Comparison of ENCODE assay signal across 26 mouse cellular contexts in genomic region chr2:13303376-13303775, GRCm38 (mm10).
"Had no signal": no experiment of that assay in that cellular context is flagged by ENCODE, and none has a peak within 500 bp of the region (broad histone marks: within the 10 kb centered on the region; RNA-seq: fewer than 3 reads in every experiment).

No protein-coding gene starts in this region.

- H3K36me3 ChIP-seq: heart, embryonic 12.5 days; hindbrain, embryonic 10.5 days; hindbrain, embryonic 12.5 days; intestine, embryonic 15.5 days; kidney, embryonic 15.5 days; limb, embryonic 13.5 days; limb, embryonic 15.5 days; liver, embryonic 12.5 days had no signal

- H3K4me1 ChIP-seq: heart, embryonic 12.5 days; hindbrain, embryonic 10.5 days; hindbrain, embryonic 12.5 days; intestine, embryonic 15.5 days; kidney, embryonic 15.5 days; limb, embryonic 13.5 days; limb, embryonic 15.5 days; liver, embryonic 12.5 days had no signal

- H3K4me3 ChIP-seq: gastrocnemius, adult 2 months; heart, adult 2 months; heart, embryonic 12.5 days; hindbrain, embryonic 10.5 days; hindbrain, embryonic 12.5 days; intestine, embryonic 15.5 days; kidney, embryonic 15.5 days; layer of hippocampus, adult 2 months; left cerebral cortex, adult 2 months; limb, embryonic 13.5 days; limb, embryonic 15.5 days; liver, embryonic 12.5 days had no signal

- DNase-seq: gastrocnemius, adult 2 months; gastrocnemius, postnatal 10 days; gastrocnemius, postnatal 25 days; heart, adult 2 months; heart, postnatal 10 days; heart, postnatal 4 days; kidney, adult 18-20 months; kidney, adult 9 months; kidney, postnatal 14 days; kidney, postnatal 4 days had no signal

- H3K9me3 ChIP-seq: heart, embryonic 12.5 days; hindbrain, embryonic 10.5 days; hindbrain, embryonic 12.5 days; intestine, embryonic 15.5 days; kidney, embryonic 15.5 days; limb, embryonic 13.5 days; limb, embryonic 15.5 days; liver, embryonic 12.5 days had no signal

- H3K27ac ChIP-seq: gastrocnemius, adult 2 months; heart, adult 2 months; hindbrain, embryonic 10.5 days; hindbrain, embryonic 12.5 days; hindbrain, embryonic 14.5 days; intestine, embryonic 15.5 days; kidney, embryonic 15.5 days; kidney, postnatal 0 days; layer of hippocampus, adult 2 months; left cerebral cortex, adult 2 months; limb, embryonic 13.5 days; limb, embryonic 15.5 days; liver, embryonic 12.5 days; liver, embryonic 14.5 days had no signal

- H3K9ac ChIP-seq: heart, embryonic 12.5 days; hindbrain, embryonic 12.5 days; hindbrain, embryonic 14.5 days; intestine, embryonic 15.5 days; kidney, embryonic 15.5 days; limb, embryonic 13.5 days; limb, embryonic 15.5 days; liver, embryonic 12.5 days; liver, embryonic 14.5 days had no signal

- ATAC-seq: hindbrain, embryonic 16.5 days; inflammation-experienced regulatory T-cells, adult 6 months; intestine, embryonic 15.5 days; intestine, postnatal 0 days; liver, embryonic 12.5 days had no signal

- H3K27me3 ChIP-seq: heart, embryonic 12.5 days; hindbrain, embryonic 12.5 days; intestine, embryonic 15.5 days; kidney, embryonic 15.5 days; limb, embryonic 13.5 days; limb, embryonic 15.5 days; liver, embryonic 12.5 days had no signal

- H3K4me2 ChIP-seq: heart, embryonic 12.5 days; hindbrain, embryonic 12.5 days; hindbrain, embryonic 14.5 days; intestine, embryonic 15.5 days; kidney, embryonic 15.5 days; limb, embryonic 13.5 days; limb, embryonic 15.5 days; liver, embryonic 12.5 days had no signal
